Mouse (Mus musculus): ENCODE measurements at regions not wholly inside any gene's neighbourhood (a gene's known extent, or its start where the extent isn't known, plus 50 kb on each side); places are given as distances from the start of the nearest gene placed in this dataset.

- TF ChIP-seq CTCF (IDR thresholded peaks at IDR 0.05; ENCODE audit: borderline replicate concordance, extremely low read depth, insufficient read depth, insufficient read length) (no peak), POLR2A (IDR thresholded peaks at IDR 0.05; ENCODE audit: borderline replicate concordance, extremely low read depth, insufficient read depth, insufficient read length, poor library complexity, severe bottlenecking) (no peak)
Measured at GRCm38 (mm10) chr1:57643466-57644097, 130.4 kb upstream of the Spats2l start.
